ENCODE assay signal across 8 mouse cellular contexts in genomic region chr15:6909669-6910068, GRCm38 (mm10). TPM values are rescaled to one million over a fixed set of nuclear protein-coding genes. Genes with fewer than 3 reads are reported as not detected.
DNase-seq lines count a peak whose midpoint lies in the region; ATAC-seq lines count a peak whose summit lies in the region.

No protein-coding gene starts in this region.

- 3% methylated on average over 11 of the region's 11 CpGs for WGBS in embryonic facial prominence, embryonic 15.5 days
- WGBS in heart, embryonic 11.5 days (ENCODE audit: insufficient replicate concordance), result 1% methylated on average over 11 of the region's 11 CpGs
- WGBS in kidney, embryonic 15.5 days, result under 1% methylated on average over 11 of the region's 11 CpGs
- 3% methylated on average over 11 of the region's 11 CpGs for WGBS in limb, embryonic 15.5 days

- ATAC-seq in embryonic facial prominence, embryonic 15.5 days (ENCODE audit: insufficient number of reproducible peaks, low FRiP score, low TSS enrichment, low read depth), result peak; percentile 84
- peak; percentile 79; the same call in 1 of the 2 replicates for ATAC-seq in heart, embryonic 11.5 days (replicated peaks; ENCODE audit: insufficient number of reproducible peaks, low FRiP score, low TSS enrichment)
- ATAC-seq in kidney, embryonic 15.5 days (replicated peaks; ENCODE audit: low FRiP score), result peak; percentile 95
- peak; percentile 65; the same call in 1 of the 2 replicates for ATAC-seq in limb, embryonic 15.5 days (ENCODE audit: insufficient number of reproducible peaks, low FRiP score, low TSS enrichment, low read depth)

- H3K36me3 ChIP-seq in embryonic facial prominence, embryonic 15.5 days, result no peaks in the 10 kb centered on the region
- no peaks in the 10 kb centered on the region for H3K36me3 ChIP-seq in heart, embryonic 11.5 days (ENCODE audit: control insufficient read depth, insufficient read depth, low read length)
- H3K36me3 ChIP-seq in kidney, embryonic 15.5 days, result no peaks in the 10 kb centered on the region
- H3K36me3 ChIP-seq in limb, embryonic 15.5 days, result no peaks in the 10 kb centered on the region

- H3K4me1 ChIP-seq in embryonic facial prominence, embryonic 15.5 days, result peaks cover 5% of the 10 kb centered on the region; the same call in 1 of the 2 replicates
- no peaks in the 10 kb centered on the region; the same call in 1 of the 2 replicates for H3K4me1 ChIP-seq in heart, embryonic 11.5 days (ENCODE audit: control insufficient read depth, insufficient read depth, low read length)
- peaks cover 34% of the 10 kb centered on the region for H3K4me1 ChIP-seq in kidney, embryonic 15.5 days
- peaks cover 8% of the 10 kb centered on the region; the same call in 1 of the 2 replicates for H3K4me1 ChIP-seq in limb, embryonic 15.5 days

- H3K27ac ChIP-seq in embryonic facial prominence, embryonic 15.5 days (replicated peaks), result no peak overlapping the region
- no peak overlapping the region for H3K27ac ChIP-seq in heart, embryonic 11.5 days (ENCODE audit: low read depth, low read length)
- H3K27ac ChIP-seq in kidney, embryonic 15.5 days, result 0 out of 2 replicates have a peak overlapping the region, but pooled peaks have one; percentile 10
- H3K27ac ChIP-seq in limb, embryonic 15.5 days, result no peak overlapping the region

- DNase-seq in 3T3-L1 (ENCODE audit: low read depth, low spot score), result peak; percentile 90
- peak; percentile 74 to 79 for DNase-seq in adrenal gland, postnatal 4 days (ENCODE audit: low spot score in 2 of 2)
- peak; percentile 12 to 70 for DNase-seq in monocyte, adult 2 months (ENCODE audit: low read depth in 1 of 2, low spot score in 2 of 2)
- DNase-seq in spleen, postnatal 14 days (ENCODE audit: low spot score in 2 of 2), result peak; percentile 47 to 62

- peaks cover 4% of the 10 kb centered on the region; the same call in 1 of the 2 replicates for H3K27me3 ChIP-seq in embryonic facial prominence, embryonic 15.5 days
- no peaks in the 10 kb centered on the region for H3K27me3 ChIP-seq in heart, embryonic 11.5 days (ENCODE audit: control insufficient read depth, insufficient read depth, low read length)
- H3K27me3 ChIP-seq in kidney, embryonic 15.5 days, result no peaks in the 10 kb centered on the region
- 0 out of 2 replicates have a peak, but pooled peaks cover 3% of the 10 kb centered on the region for H3K27me3 ChIP-seq in limb, embryonic 15.5 days

- no peak overlapping the region for H3K4me3 ChIP-seq in embryonic facial prominence, embryonic 15.5 days (replicated peaks)
- no peak overlapping the region for H3K4me3 ChIP-seq in heart, embryonic 11.5 days (ENCODE audit: low read depth, low read length)
- no peak overlapping the region for H3K4me3 ChIP-seq in kidney, embryonic 15.5 days (replicated peaks)
- no peak overlapping the region for H3K4me3 ChIP-seq in limb, embryonic 15.5 days

- H3K9ac ChIP-seq in embryonic facial prominence, embryonic 15.5 days, result no peak overlapping the region
- 0 out of 2 replicates have a peak overlapping the region, but pooled peaks have one; percentile 36 for H3K9ac ChIP-seq in heart, embryonic 11.5 days (ENCODE audit: low read depth, low read length)
- no peak overlapping the region for H3K9ac ChIP-seq in kidney, embryonic 15.5 days
- H3K9ac ChIP-seq in limb, embryonic 15.5 days, result no peak overlapping the region

- 0 out of 2 replicates have a peak overlapping the region, but pooled peaks have one; percentile 27 for H3K4me2 ChIP-seq in embryonic facial prominence, embryonic 15.5 days (replicated peaks)
- H3K4me2 ChIP-seq in heart, embryonic 11.5 days, result peak overlapping the region; percentile 52
- H3K4me2 ChIP-seq in kidney, embryonic 15.5 days, result peak overlapping the region; percentile 38
- 0 out of 2 replicates have a peak overlapping the region, but pooled peaks have one; percentile 34 for H3K4me2 ChIP-seq in limb, embryonic 15.5 days

- H3K9me3 ChIP-seq in embryonic facial prominence, embryonic 15.5 days (replicated peaks), result no peaks in the 10 kb centered on the region
- no peaks in the 10 kb centered on the region for H3K9me3 ChIP-seq in heart, embryonic 11.5 days (replicated peaks; ENCODE audit: control insufficient read depth, low read length)
- no peaks in the 10 kb centered on the region for H3K9me3 ChIP-seq in kidney, embryonic 15.5 days (replicated peaks)
- H3K9me3 ChIP-seq in limb, embryonic 15.5 days, result no peaks in the 10 kb centered on the region

RNA-seq across cellular contexts. Expression of gene Osmr, which starts 34.9 kb away (rescaled TPM):
- 1 to 10 TPM; 6.1 to 6.3 TPM for total RNA-seq in adrenal gland, postnatal 4 days (2021)
- polyA plus RNA-seq in embryonic facial prominence, embryonic 15.5 days (2015; fragmentation: Nextera tagmentation; extraction: Ambion mirVana), result 1.8 TPM in 2 replicates
- 0.57 and 1.2 TPM in 2 replicates for polyA plus RNA-seq in heart, embryonic 11.5 days (2014; fragmentation: Nextera tagmentation; extraction: Ambion mirVana)
- polyA plus RNA-seq in kidney, embryonic 15.5 days (2015; fragmentation: Nextera tagmentation; extraction: Ambion mirVana), result 1.8 and 1.9 TPM in 2 replicates
- polyA plus RNA-seq in limb, embryonic 15.5 days (2015; fragmentation: Nextera tagmentation; extraction: Ambion mirVana), result 2.8 and 3.4 TPM in 2 replicates
